Mouse (Mus musculus): ENCODE measurements around the gene 4930452B06Rik. TPM values are rescaled to one million over a fixed set of nuclear protein-coding genes. Genes with fewer than 3 reads are reported as not detected.
A peak's percentile ranks its signal among the peaks of the same experiment; 100 is the strongest.

The 4930452B06Rik gene
- total RNA-seq, 2 experiments from 2014 or later = 8.5 to 9.7 TPM

DNA sequence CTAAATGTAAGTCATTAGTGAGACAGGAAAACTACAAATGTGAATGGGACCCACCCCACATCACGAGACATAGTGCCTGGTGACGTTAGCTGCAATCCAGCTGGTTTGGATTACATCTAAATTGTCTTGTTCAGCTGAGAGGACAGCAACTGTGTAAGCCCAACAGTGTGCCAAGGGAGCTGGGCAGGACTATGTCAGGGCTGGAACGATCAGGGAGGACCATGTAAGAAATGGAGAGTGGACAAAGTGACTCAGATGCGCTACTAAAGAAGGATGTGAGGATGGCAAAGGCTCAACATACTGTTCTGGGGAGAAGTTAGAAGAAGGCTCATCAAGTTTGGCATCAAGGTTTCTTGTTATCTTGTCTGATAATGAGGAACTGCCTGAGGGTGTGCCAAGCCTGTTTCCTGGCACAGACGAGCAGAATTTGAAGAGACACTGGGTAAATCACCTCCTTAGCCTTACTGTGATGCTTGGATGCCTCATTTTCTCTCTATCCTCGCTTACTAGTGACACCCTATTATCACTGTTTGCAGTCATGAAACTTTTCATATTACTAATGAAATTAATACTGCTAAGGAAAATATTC is 203.6 kb downstream of the 4930452B06Rik start:
- DNase-seq (ENCODE audit: low spot score in 2 of 2) = no peak
- intact Hi-C loops (cut with DNase I) = loop anchor here (5.0 to 10.0 kb wide), 2 partner anchors 105 to 132 kb away; no protein-coding TSS in a partner anchor

DNA sequence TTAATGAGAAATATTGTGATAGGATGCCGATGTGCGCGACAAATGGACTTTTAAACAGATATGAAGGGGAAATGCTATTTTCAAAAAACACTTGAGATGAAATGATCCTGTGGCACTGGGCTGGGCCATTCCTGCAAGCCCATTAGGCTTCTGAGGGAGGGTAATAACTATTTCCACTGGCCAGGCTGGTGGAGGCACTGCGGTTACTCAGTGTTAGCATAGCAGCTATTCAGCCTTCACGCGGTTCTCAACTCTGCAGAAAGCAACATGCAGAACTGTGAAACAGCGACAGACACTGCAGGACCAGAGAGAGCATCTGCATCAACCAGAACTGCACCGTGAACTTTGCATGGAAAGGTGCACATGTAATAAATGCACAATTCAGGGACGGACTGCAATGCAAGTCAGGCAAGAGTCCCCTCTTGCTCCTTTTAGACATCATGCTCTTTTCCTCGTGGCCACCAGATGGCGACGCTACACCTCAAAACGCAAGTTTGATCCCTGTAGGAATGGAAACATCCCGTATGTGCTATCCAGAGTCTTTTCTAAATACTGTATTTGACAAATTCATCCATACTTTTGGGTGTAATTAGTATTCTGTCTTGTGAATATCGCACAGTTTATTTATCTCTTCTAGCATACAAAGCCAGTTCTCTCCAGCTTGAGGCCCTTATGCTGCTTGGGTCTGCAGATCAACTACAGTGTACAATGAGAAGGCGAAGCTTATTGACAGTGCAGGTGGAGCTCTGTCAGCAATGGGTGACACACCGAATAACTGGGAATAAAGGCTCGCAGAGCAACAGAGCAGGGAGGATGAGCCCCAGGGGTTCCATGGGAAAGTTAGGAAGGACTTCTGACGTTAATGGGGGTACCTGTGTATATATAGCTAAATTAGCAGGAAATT is 205.6 kb downstream of the 4930452B06Rik start:
- DNase-seq (ENCODE audit: low spot score in 2 of 2) = peak; percentile 66 to 79
- intact Hi-C loops (cut with DNase I) = loop anchor here (5.0 to 10.0 kb wide), 2 partner anchors 103 to 134 kb away; no protein-coding TSS in a partner anchor

DNA sequence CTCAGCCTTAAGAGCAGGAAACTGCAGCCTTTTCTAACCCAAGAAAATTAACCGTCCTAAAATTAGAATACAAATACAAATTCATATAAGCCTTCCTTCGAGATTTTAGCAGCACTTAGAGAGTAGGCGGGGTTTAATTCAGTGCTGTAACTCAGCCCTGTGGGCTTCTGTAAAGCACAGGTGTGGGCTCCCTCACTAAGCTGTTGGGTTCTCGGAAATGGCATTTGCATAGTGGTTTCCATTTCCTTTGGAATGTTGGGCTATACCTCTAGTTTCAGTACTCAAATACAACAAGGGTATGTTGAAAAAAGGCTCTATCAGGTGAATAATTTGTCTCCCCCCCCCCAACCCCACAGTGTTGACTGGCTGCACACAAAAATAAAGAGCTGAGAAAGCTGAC is 206.3 kb downstream of the 4930452B06Rik start:
- intact Hi-C loops (cut with DNase I) = loop anchor here (5.0 to 10.0 kb wide), 2 partner anchors 102 to 135 kb away; no protein-coding TSS in a partner anchor
- DNase-seq (ENCODE audit: low spot score in 2 of 2) = peak in 1 of 2 experiments; percentile 13

DNA sequence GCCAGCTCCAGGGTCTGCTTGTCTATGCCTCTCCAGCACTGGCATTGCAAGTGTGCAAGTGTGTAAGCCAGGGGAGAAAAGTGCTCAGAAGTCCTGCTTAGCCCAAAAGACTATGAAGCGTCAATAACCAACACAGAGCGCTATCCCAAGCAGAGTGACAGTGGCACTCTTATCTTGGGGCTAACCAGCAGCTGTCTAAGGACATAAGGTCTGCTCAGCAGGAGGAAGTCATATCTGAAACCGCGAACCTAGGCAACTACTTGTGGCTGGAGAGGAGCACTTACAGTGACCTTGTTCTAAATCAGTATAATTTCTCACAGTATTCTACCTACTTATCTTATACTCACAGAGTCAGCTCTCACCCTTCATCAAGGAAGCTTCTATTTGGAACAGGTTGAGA is 214.9 kb downstream of the 4930452B06Rik start:
- DNase-seq (ENCODE audit: low spot score in 2 of 2) = no peak
- intact Hi-C loops (cut with DNase I) = no loop called here

DNA sequence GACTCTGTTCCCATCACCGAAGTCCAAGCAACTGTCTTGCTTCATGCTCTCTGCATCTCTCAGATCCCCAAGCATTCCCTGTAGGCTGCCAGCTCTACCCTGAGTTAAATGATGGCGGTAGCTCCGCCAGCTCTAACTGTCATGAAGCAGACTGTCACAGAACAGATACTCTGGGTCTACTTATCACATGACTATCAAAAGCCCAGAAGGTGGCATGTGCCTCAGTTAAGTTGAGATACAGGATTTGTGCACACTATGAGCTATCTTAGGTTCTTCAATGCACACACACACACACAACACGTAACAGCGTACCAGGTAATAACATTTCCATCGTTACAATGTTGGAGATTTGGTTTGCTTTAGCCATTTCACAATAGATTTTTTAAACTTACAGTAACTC is 215.7 kb downstream of the 4930452B06Rik start:
- no peak for DNase-seq (ENCODE audit: low spot score in 2 of 2)
- intact Hi-C loops (cut with DNase I) = no loop called here

DNA sequence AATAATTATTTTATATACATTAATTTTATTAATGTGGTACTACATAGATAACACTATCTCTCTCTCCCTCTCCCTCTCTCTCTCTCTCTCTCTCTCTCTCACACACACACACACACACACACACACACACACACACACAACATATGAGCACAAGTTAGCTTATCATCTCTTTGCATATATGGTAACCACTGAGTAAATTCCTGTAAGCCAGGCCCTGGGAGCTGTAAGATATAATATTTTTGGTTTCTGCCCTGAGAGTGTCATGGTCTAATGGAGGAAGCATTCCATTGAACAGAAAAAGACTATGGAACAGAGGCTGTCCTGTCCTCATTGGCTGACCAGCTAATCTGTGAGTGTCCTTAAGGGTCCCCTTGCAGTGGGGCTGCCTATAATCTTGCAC is 216.7 kb downstream of the 4930452B06Rik start:
- intact Hi-C loops (cut with DNase I) = no loop called here
- DNase-seq (ENCODE audit: low spot score in 2 of 2) = no peak

DNA sequence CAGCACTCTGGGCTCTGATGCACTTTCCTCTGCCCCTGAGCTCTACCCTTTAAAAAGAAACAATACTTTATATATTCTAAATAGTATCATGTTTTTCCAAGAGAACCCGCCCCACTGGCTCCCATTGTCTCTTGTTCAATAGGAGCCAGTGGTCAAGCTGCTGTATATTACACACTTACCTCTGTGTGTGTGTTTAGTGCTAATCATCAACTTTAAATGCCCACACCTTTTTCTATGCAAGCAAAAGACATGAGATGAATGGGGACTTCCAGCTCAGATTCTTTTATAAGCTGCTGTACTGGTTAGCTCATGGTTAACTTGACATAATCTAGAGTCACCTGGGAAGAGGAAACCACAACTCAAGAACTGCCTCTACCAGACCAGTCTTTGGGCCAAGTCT is 218.7 kb downstream of the 4930452B06Rik start:
- no peak for DNase-seq (ENCODE audit: low spot score in 2 of 2)
- intact Hi-C loops (cut with DNase I) = no loop called here

DNA sequence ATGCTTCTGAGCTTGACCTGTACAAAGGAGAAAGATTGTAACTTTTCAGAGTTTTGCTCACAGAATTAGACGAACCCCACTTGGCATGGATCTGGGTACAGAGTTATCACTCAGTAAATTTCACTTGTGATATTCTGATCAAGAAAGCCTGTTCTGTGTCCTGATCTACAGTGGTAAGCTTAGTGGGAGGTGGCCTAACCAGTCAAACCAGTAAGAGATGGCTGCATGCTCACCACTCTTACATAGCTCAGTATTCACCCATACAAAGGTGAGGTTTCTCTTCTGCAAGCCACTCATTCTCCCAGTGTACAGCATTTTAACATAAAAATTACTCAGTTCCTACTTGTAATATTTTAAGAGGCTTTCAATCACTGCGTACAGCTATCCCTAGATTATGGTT is 221.7 kb downstream of the 4930452B06Rik start:
- intact Hi-C loops (cut with DNase I) = no loop called here
- no peak for DNase-seq (ENCODE audit: low spot score in 2 of 2)

DNA sequence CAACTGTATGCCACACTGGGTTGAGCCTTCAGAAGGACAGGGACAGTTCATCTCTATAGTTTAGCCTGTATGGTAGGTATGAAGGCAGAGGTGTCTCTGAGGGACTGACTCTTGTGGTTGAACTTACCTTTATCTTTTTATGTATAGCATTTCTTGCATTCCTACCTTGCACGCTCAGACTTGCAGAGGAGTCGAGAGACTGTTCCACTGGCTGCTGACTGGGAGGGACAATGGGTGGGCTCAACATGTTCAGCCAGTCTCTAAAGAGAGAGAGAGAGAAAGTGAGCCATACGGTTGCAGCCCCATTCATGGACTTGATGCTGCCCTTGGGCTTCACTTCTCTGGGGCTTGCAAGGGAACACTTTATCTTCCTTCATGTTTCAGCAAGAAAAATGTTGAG is 223.3 kb downstream of the 4930452B06Rik start:
- DNase-seq (ENCODE audit: low spot score in 2 of 2) = no peak
- intact Hi-C loops (cut with DNase I) = no loop called here

DNA sequence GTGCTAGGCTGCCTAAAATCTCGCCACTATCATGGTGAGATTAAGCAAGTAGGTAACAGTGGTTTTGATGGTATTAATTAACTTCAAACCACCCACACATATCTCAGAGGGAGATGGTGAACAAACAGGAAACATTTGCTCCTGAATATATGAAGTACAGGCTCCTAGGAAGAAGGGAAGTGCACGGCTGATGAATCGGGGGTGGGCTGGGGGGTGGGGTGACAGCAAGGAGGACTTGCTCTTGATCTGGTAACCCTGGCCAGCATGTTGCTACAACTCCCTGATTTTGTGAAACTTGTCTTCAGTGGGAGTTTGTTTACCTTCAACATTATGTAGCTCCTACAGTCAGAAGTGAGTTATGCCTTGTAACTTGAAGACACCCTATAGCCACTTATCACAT is 224.4 kb downstream of the 4930452B06Rik start:
- intact Hi-C loops (cut with DNase I) = no loop called here
- DNase-seq (ENCODE audit: low spot score in 2 of 2) = no peak

DNA sequence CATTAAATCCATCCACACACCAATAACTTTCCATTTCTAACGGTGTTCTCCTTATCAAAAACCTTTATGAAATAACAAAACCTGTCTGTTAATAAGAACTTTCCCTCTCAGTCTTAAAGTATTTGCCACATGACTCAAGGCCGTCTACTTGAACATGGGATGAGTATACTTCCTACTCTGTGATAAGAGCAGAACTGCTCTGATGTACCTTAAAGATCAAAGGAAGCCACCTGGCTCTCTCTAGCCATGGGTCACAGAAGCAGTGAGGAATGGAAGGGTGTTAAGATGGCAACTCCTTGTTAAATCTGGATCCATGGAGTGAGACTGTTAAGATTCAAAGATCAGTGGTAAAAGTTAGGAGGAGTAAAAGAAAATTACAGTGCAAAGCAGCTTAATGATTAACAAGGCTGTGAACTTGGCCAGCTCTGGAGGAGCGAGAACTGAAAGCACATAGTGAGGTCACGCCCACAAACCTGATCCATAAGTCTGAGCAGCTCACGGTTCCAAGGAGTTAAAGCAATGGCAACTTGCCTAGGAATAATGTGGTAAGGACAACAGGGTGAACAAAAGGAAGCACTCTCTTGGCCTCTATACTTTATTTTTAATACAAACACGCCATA is 235.3 kb downstream of the 4930452B06Rik start:
- intact Hi-C loops (cut with DNase I) = no loop called here
- no peak for DNase-seq (ENCODE audit: low spot score in 2 of 2)

DNA sequence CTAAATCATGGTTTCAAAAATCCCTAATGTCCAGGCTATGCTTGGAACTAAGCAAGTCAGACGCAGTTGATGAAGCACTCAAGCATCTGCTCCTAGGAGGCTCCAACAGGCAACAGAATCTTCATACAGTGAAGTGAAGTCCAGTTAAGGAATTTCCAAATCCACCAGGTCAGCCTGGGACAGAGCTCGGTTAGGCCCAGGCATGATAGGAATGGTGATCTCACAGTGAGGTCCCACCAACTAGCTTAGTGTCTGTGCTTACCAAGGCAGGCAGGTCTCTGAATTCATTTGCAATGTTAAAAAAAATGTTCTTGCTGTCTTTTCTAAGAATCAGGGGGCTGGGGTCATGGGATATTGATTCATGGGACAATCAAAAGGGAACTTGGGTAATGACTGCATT is 236.3 kb downstream of the 4930452B06Rik start:
- DNase-seq (ENCODE audit: low spot score in 2 of 2) = no peak
- intact Hi-C loops (cut with DNase I) = no loop called here

DNA sequence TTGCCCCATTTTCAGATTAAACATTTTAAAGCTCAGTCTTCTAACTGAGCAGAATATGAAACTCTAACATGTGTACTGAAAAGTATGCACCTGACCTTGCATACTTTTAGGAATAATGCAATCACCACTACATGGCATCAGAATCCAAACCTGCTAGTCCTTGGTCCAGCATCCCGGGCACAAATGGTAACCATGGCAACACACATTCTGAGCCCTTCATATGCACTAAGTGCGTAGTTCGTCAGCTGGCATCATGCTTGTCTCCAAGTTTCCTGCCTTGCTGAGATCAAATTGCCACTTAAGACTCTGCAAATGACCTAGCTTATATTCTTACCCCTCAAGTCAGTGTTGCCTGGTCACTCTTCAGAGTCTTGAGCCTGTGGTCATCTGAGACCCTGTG is 243.2 kb downstream of the 4930452B06Rik start:
- intact Hi-C loops (cut with DNase I) = no loop called here
- no peak for DNase-seq (ENCODE audit: low spot score in 2 of 2)

DNA sequence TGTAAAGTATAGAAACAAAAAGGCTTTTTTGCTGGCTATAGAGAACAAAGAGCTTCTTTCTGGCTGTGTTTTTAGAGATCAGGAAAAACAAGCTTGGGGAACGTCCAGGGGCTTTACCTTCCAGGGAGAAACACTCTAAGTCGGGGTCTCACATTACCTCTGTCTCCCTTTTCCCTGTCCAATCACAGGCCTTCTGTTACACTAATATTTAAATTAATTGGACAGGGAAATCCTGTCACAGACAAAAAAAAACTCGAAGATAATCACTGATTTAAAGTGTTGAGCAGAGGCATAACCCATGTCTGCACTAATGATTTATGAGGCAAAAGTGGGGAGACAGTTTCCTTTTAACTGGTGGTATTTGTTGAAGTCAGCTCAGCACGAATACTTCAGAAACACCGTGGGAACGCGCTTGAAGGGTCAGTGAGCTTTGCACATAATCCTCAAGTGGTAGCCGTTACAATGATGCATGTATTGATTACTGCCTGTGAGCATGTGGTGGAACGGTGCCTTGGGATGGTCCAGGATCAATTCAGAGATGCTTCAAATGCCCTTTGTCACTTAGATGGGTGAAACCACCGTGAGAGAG is 244.7 kb downstream of the 4930452B06Rik start:
- DNase-seq (ENCODE audit: low spot score in 2 of 2) = no peak
- intact Hi-C loops (cut with DNase I) = no loop called here

DNA sequence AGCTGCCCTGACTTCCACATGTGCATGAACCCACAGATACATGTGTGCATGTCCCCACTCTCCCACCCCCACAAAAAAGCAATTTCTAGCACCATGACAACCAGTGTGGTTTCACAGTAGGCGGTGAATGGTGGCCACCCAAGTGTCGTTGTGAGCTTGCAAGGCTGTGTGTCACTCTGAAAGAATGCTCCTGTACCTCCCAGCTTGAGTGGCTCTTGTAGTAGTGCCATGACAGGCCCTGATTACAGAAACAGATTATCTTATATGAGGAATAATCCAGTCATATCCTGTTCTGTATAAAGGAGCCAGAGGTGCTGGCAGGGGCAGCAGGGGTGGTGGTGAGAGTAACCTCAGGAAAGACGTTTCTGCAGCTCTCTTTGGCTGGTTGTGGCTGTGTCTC is 247.4 kb downstream of the 4930452B06Rik start:
- intact Hi-C loops (cut with DNase I) = no loop called here
- DNase-seq (ENCODE audit: low spot score in 2 of 2) = no peak

DNA sequence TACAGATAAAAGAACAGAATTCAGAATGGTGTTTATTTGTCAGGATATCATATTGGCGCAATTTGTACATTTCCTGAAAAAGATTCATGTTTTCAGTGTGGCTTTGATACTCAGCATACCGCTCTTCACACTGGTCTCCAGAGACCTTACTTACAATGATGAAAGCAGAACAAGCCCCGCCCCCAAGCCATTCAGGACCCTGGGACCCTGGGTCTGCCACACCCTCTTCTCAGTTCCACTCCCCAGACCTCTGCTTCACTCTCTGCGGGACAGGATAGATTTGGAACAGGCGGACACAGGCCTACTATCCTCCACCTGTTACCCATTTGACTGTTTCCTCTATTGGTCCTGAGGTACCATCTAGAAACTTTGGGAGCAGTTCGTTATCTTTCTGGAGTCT is 260.1 kb downstream of the 4930452B06Rik start:
- intact Hi-C loops (cut with DNase I) = no loop called here

DNA sequence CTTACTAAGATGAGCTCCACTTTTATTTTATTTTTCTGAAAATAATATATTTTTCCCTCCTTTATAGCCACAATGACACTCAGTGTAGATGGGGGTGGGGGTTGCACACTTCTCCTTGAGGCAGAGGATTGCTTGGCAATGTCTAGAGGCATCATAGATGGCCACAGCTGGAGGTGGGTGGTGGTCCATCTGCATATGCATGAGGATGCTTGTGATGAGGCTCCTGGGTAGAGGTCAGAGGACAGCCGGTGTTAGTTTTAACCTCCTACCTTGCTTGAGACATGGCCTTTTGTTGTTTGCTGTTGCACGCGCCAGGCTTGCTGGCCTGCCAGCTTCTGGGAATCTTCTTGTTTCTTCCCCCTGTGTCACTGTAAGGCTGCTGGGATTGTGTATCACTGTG is 262.7 kb downstream of the 4930452B06Rik start:
- no peak for DNase-seq (ENCODE audit: low spot score in 2 of 2)
- intact Hi-C loops (cut with DNase I) = no loop called here

More for the DNA sequence above, 260.1 kb downstream of the 4930452B06Rik start:
- no peak for DNase-seq (ENCODE audit: low spot score in 2 of 2)

DNA sequence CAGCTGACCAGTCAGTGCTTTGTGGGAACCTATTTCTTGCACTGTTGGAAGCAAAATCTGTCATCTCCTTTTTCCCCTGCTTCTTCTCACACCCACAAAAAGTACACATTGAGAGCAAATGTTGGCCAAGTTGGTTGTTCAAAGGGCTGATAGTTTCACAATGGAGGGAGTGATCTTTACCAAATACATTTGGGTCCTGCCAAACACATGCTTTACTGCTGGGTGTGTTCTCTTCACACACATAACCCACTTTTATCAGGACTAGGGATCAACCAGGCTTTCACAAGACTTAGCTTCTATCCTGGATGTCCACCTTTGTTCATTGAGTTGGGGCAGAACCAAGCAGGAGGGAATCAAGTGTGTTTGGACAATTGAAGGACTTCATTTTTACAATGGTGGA is 267.5 kb downstream of the 4930452B06Rik start:
- intact Hi-C loops (cut with DNase I) = no loop called here
- no peak for DNase-seq (ENCODE audit: low spot score in 2 of 2)

DNA sequence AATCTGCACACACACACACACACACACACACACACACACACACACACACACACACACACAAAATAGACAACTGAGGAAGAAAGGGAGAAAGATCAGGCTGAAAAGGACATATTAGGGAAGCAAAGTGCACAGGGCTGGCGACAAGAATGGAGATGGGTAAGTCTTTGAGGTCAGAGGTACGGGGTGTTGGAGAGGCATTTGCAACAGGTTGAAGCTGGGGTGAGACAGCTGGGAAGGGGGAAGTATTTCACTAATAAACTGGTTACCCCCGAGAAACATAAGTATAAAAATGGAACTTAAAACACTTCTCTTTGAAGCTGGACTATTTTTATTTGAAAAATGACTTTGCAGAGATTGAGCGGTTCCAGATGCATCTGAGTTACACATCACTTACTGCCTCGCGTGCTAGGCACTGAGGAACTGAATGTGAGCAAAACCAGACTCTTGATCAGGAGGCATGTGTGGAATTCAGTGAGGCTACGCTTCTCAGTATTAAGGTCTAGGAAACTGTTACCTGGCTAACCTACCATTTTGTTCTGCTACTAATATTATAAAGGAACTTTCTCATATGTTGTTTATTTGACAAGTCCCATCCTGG is 270.3 kb downstream of the 4930452B06Rik start:
- intact Hi-C loops (cut with DNase I) = no loop called here
- DNase-seq (ENCODE audit: low spot score in 2 of 2) = no peak
